Mouse (Mus musculus) lung, embryonic 16.5 days (tissue): Measurements from ENCODE around the gene Adcy7. TPM values are rescaled to one million over a fixed set of nuclear protein-coding genes. Genes with fewer than 3 reads are reported as not detected.

ENCODE experiments used
- ATAC-seq: fragments of 200-750 bp; cut with Nextera tagmentation; 2 replicates; pipeline ENCODE4 v1.8.0; 2017; ENCODE audit warnings: low read depth, mild to moderate bottlenecking, moderate library complexity
- H3K27ac ChIP-seq: fragments of 300-500 bp; sonication (generic); 2 replicates; pipeline ENCODE4 v1.5.1; 2014; ENCODE audit warnings: mild to moderate bottlenecking, control low read depth, low read length
- H3K27me3 ChIP-seq: fragments of 300-500 bp; sonication (generic); 2 replicates; pipeline ENCODE4 v1.6.1; 2014; ENCODE audit warnings: low read depth, low read length, mixed read lengths; ENCODE audit not compliant: control insufficient read depth, insufficient read depth
- H3K36me3 ChIP-seq: fragments of 300-500 bp; sonication (generic); 2 replicates; pipeline ENCODE4 v1.6.1; 2014; ENCODE audit warnings: low read length; ENCODE audit not compliant: control insufficient read depth, insufficient read depth
- H3K4me1 ChIP-seq: fragments of 300-500 bp; sonication (generic); replicated peaks from 2 replicates; pipeline ENCODE4 v1.6.1; 2014; ENCODE audit warnings: low read length, mixed read lengths; ENCODE audit not compliant: control insufficient read depth, insufficient read depth
- H3K4me2 ChIP-seq: fragments of 300-500 bp; sonication (generic); 2 replicates; pipeline ENCODE4 v1.6.1; 2014; ENCODE audit warnings: low read depth, low read length, control low read depth
- H3K4me3 ChIP-seq: fragments of 300-500 bp; sonication (generic); 2 replicates; pipeline ENCODE4 v1.5.1; 2014; ENCODE audit warnings: mild to moderate bottlenecking, low read length, control low read depth
- H3K9ac ChIP-seq: fragments of 300-500 bp; sonication (generic); 2 replicates; pipeline ENCODE4 v1.6.1; 2014; ENCODE audit warnings: low read length, control low read depth
- H3K9me3 ChIP-seq: fragments of 300-500 bp; sonication (generic); 2 replicates; pipeline ENCODE4 v1.6.1; 2016; ENCODE audit warnings: low read length; ENCODE audit not compliant: control insufficient read depth
- WGBS: fragments of 180-500 bp; shearing (Covaris S2); extraction: QIAGEN DNeasy Blood & Tissue Kit; methylation state at CpG from one replicate; pipeline ENCODE4 v1.1.7; 2014; 5-methylcytosine and 5-hydroxymethylcytosine counted together
- polyA plus RNA-seq: library from polyadenylated mRNA; unstranded; fragments of >200 nt; fragmentation: Nextera tagmentation; extraction: Ambion mirVana; gene quantifications from 2 replicates; pipeline ENCODE4 v1.2.1, GENCODE M21; 2015

The Adcy7 gene
- polyA plus RNA-seq, 1 experiment from 2014 or later, result 13.4 TPM

DNA sequence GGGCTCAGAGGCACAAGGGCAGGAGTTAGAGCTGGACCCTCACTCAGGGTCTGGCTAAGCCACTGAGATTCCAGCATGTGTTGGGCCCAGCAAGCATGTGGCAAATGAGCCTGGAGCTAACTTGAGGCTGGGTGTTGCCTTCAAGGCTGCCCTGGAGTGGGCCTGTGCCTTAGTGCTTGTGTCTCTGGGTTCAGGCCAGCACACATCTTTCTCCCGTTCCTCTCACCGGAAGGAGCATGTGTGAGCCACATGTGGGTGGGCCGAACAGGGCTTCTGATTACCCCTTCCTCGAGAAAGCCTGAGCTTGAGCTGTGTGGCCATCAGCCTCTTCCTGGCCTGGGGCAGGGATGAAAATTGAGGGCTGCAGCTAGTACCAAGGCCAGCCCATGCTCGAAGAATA lies 45.1 kb downstream of the Adcy7 start:
- no peaks in the 10 kb centered on the region for H3K9me3 ChIP-seq
- H3K27me3 ChIP-seq, result no peaks in the 10 kb centered on the region
- 44% methylated on average over 5 of the region's 5 CpGs for WGBS
- no peak overlapping the region for H3K4me3 ChIP-seq
- peaks cover 24% of the 10 kb centered on the region for H3K4me1 ChIP-seq
- peak; percentile 42 for ATAC-seq
- no peak overlapping the region; the same call in 1 of the 2 replicates for H3K9ac ChIP-seq
- H3K4me2 ChIP-seq, result no peak overlapping the region
- H3K27ac ChIP-seq, result peak overlapping the region; percentile 54
- H3K36me3 ChIP-seq, result no peaks in the 10 kb centered on the region

GRCm38 (mm10) chr8:88318151-88318550 lies 45.9 kb downstream of the Adcy7 start:
- WGBS, result 92% methylated on average over 8 of the region's 8 CpGs
- Histone ChIP-seq H3K4me2 (no peak overlapping the region), H3K27ac (no peak overlapping the region), H3K27me3 (no peaks in the 10 kb centered on the region), H3K9me3 (no peaks in the 10 kb centered on the region), H3K36me3 (no peaks in the 10 kb centered on the region; the same call in 1 of the 2 replicates), H3K4me1 (peaks cover 22% of the 10 kb centered on the region), H3K9ac (no peak overlapping the region), H3K4me3 (no peak overlapping the region)
- no peak for ATAC-seq

DNA sequence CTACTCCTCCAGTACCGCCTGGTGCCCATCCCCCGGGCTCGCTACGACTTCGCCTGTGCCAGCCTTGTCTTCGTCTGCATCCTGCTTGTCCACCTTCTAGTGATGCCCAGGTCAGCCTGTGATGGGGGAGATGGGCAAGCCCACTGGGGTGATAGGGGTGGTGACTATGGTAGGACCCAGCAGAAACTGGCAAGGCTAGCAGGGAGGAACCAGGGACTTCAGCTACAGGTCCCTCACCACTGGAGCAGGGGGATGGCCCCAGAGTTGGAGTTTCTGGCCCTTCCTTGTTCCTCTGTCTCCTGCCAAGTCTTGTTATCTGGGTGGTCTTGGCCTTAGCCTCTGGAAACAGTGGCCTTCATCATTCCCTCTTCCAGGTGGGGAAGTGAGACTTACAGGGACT lies 47.9 kb downstream of the Adcy7 start:
- H3K4me2 ChIP-seq, result no peak overlapping the region
- 95% methylated on average over 6 of the region's 6 CpGs for WGBS
- no peak for ATAC-seq
- H3K4me3 ChIP-seq, result no peak overlapping the region
- no peak overlapping the region for H3K9ac ChIP-seq
- H3K27me3 ChIP-seq, result no peaks in the 10 kb centered on the region
- H3K36me3 ChIP-seq, result no peaks in the 10 kb centered on the region; the same call in 1 of the 2 replicates
- peaks cover 31% of the 10 kb centered on the region for H3K4me1 ChIP-seq
- no peak overlapping the region for H3K27ac ChIP-seq
- no peaks in the 10 kb centered on the region for H3K9me3 ChIP-seq

DNA sequence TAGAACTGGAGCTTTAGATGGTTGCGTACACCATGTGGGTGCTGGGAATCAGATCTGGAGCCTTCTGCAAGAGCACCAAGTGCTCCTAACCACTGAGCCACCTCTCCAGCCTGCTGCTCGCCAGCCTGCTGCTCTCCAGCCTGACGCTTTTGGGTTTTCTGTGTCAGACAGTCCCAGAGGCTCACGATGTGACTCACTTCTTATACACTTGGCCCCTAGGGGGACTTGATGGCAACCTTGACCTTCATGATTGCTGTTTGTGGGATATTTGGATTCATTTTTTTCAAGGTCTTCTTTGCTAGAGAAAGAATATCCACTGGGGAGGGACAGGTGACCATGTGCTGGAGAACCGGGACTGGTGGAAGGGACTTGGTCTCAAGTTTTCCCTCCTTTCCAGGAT lies 49.2 kb downstream of the Adcy7 start:
- Histone ChIP-seq H3K36me3 (no peaks in the 10 kb centered on the region; the same call in 1 of the 2 replicates), H3K9ac (no peak overlapping the region), H3K27ac (no peak overlapping the region), H3K4me1 (peaks cover 30% of the 10 kb centered on the region), H3K4me2 (no peak overlapping the region), H3K9me3 (no peaks in the 10 kb centered on the region), H3K4me3 (no peak overlapping the region), H3K27me3 (no peaks in the 10 kb centered on the region)
- no peak for ATAC-seq
- WGBS, result 88% methylated on average over 5 of the region's 5 CpGs

GRCm38 (mm10) chr8:88323523-88323922 lies 51.3 kb downstream of the Adcy7 start:
- Histone ChIP-seq H3K36me3 (peaks cover 11% of the 10 kb centered on the region), H3K4me1 (peaks cover 17% of the 10 kb centered on the region), H3K27me3 (no peaks in the 10 kb centered on the region), H3K27ac (no peak overlapping the region), H3K4me3 (no peak overlapping the region), H3K9ac (no peak overlapping the region), H3K9me3 (no peaks in the 10 kb centered on the region), H3K4me2 (no peak overlapping the region)
- 82% methylated on average over 5 of the region's 5 CpGs for WGBS
- no peak for ATAC-seq

- Histone ChIP-seq H3K27ac (peak overlapping the region; percentile 49; the same call in 1 of the 2 replicates), H3K9me3 (no peaks in the 10 kb centered on the region), H3K9ac (no peak overlapping the region), H3K27me3 (no peaks in the 10 kb centered on the region), H3K4me2 (no peak overlapping the region), H3K36me3 (peaks cover 19% of the 10 kb centered on the region), H3K4me1 (peaks cover 17% of the 10 kb centered on the region), H3K4me3 (no peak overlapping the region)
- peak; percentile 59 for ATAC-seq
- 49% methylated on average over 11 of the region's 11 CpGs for WGBS
Measured at GRCm38 (mm10) chr8:88324760-88325159, 52.6 kb downstream of the Adcy7 start.

DNA sequence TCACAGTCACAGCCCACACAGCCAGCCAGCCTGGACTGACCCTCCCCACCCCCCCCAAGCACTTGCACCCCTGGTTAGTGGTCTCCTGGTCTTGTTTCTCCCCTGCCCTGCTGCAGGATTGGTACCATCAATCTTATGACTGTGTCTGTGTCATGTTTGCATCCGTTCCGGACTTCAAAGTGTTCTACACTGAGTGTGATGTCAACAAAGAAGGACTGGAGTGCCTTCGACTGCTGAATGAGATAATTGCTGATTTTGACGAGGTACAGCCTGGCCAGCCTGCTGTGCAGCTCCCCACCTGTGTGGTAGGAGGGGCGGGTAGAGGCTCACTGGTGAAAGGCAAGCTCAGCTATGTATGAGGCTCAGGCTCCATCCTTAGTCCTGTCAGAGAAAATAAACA lies 53.0 kb downstream of the Adcy7 start:
- ATAC-seq, result peak; percentile 59
- Histone ChIP-seq H3K9me3 (no peaks in the 10 kb centered on the region), H3K9ac (no peak overlapping the region), H3K4me1 (peaks cover 17% of the 10 kb centered on the region), H3K36me3 (peaks cover 23% of the 10 kb centered on the region), H3K27me3 (no peaks in the 10 kb centered on the region), H3K27ac (no peak overlapping the region), H3K4me2 (no peak overlapping the region), H3K4me3 (no peak overlapping the region)
- 12% methylated on average over 5 of the region's 5 CpGs for WGBS

DNA sequence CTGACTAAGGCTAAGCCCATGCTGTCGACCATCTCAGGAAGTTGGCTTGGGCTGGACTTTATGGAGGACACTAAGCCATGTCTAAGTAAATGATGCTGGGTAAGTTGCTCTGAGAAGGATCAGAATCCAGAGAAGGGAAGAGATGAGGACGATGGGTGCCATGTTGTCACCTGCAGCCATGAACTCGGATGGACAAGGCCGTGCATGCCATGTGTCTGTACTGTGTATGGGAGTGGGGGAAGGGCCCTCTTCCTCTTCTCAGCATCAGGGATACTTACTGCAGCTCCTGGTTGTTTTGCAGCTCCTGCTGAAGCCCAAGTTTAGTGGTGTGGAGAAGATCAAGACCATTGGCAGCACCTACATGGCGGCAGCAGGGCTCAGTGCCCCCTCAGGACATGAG lies 53.6 kb downstream of the Adcy7 start:
- no peaks in the 10 kb centered on the region for H3K9me3 ChIP-seq
- H3K4me2 ChIP-seq, result no peak overlapping the region
- ATAC-seq, result 0 out of 2 replicates have a peak, but pooled peaks have one; percentile 11
- H3K9ac ChIP-seq, result no peak overlapping the region
- H3K4me1 ChIP-seq, result peaks cover 17% of the 10 kb centered on the region
- 74% methylated on average over 5 of the region's 5 CpGs for WGBS
- H3K4me3 ChIP-seq, result no peak overlapping the region
- H3K27me3 ChIP-seq, result no peaks in the 10 kb centered on the region
- H3K36me3 ChIP-seq, result peaks cover 24% of the 10 kb centered on the region
- no peak overlapping the region; the same call in 1 of the 2 replicates for H3K27ac ChIP-seq

DNA sequence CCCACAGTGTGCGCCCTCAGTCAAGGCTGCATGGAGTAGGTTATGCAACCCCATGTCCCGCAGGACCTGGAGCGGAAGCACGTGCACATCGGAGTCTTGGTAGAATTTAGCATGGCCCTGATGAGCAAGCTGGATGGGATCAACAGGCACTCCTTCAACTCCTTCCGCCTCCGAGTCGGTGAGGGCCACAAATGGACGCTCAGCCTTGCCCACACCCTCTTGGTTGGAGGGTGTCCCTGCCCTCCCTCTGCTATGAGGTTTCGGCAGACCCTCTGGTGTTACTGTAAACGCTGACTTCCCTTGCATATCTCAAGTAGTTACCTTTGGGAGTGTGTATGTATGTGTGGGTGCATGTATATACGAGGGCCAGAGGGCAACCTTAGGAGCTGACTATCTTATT lies 54.1 kb downstream of the Adcy7 start:
- H3K27me3 ChIP-seq, result no peaks in the 10 kb centered on the region
- peaks cover 17% of the 10 kb centered on the region for H3K4me1 ChIP-seq
- peaks cover 26% of the 10 kb centered on the region for H3K36me3 ChIP-seq
- ATAC-seq, result 0 out of 2 replicates have a peak, but pooled peaks have one; percentile 11
- no peak overlapping the region for H3K4me3 ChIP-seq
- no peaks in the 10 kb centered on the region for H3K9me3 ChIP-seq
- H3K4me2 ChIP-seq, result no peak overlapping the region
- no peak overlapping the region for H3K9ac ChIP-seq
- H3K27ac ChIP-seq, result no peak overlapping the region
- WGBS, result 76% methylated on average over 12 of the region's 12 CpGs

DNA sequence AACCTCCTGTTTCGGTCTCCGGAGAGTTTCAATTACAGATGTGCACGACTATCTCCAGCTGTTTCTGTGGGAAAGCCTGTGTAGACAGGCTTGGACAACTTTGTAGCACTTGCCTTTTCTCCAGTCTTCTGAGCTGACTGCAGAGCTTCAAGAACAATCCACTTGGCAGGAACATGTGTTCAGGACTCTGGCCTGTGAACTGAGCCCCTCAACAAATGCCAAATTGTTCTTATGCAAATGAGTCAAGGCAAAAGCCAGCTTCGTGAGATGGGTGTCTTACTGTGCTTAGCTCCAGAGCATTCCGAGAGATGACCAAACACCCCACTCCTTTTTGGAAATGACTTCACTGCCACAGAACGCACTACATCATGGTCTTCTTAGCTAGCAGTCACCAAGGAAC lies 56.5 kb downstream of the Adcy7 start:
- WGBS, result 75% methylated on average over 6 of the region's 6 CpGs
- no peak for ATAC-seq
- 0 out of 2 replicates have a peak overlapping the region, but pooled peaks have one; percentile 27 for H3K27ac ChIP-seq

More for the DNA sequence above, 56.5 kb downstream of the Adcy7 start:
- H3K9me3 ChIP-seq, result no peaks in the 10 kb centered on the region
- H3K4me3 ChIP-seq, result no peak overlapping the region
- H3K9ac ChIP-seq, result no peak overlapping the region
- no peak overlapping the region for H3K4me2 ChIP-seq
- H3K27me3 ChIP-seq, result no peaks in the 10 kb centered on the region
- peaks cover 38% of the 10 kb centered on the region for H3K36me3 ChIP-seq
- H3K4me1 ChIP-seq, result peaks cover 17% of the 10 kb centered on the region
